Mouse (Mus musculus) liver (tissue): ENCODE data around the gene Tmem59l.

Source experiments
- DNase-seq: peaks from one replicate; pipeline ENCODE4 v3.0.0-alpha.2; 2020; ENCODE audit warnings: mixed read lengths

Gene Tmem59l

DNA sequence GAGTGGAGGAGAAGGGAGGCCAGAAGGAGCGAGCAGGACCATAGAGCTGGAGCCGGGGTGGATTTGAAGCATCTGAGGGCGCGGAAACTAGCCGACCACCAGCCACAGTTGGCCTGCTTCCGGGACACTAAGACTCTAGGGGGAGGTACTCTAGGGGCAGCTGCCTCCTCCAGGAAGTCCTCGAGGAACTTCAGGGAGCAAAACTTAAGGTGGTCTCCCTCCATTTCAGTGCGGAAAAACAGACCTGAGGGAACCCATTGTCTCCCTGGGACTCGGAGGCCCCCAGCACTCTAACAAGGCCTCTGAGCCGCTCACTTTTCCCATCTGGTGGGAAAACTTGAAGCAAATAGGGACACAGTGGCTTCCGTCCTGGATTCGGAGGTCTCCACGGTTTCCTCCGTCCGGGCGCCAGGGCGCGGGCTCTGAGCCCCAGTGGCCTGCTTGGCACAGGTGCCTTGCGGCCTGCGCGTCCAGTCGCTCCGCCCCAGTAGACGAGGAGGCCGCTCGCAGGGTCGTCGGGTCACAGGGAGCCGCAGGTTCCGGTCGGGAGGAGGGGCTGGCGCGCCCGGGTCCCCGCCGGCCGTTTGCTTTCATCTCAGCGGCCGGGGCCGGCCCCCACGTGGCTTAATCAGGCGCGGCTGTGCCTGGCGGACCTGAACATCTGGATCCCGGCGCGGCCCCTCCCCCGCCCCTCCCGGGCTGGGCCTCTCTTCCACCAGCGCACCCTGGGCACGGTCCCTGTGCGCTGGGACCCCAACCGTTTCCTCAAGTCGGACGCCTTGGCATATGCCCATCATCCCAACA is 1.0 kb upstream of the Tmem59l start:
- peak; percentile 62 for DNase-seq

GRCm38 (mm10) chr8:70486191-70486681 is 922 bp downstream of the Tmem59l start:
- no peak for DNase-seq

DNA sequence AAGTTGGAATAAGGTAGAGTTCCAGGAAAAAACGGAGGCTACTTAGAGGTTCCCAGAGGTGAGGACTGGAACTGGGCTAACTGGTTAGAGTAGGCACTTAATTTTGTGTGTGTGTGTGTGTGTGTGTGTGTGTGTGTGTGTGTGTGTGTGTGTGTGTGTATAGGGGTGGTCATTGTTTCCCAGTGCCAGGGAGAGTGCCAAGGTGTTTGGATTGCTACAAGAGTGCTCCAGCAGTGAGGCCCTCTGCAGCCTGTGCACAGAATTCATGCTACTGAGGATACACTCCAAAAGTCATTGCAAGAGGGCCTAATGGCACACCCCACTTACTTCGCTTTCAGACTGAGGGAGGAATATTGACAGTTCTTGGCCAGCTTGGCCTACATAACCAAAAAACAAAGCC is 4.2 kb downstream of the Tmem59l start:
- DNase-seq: no peak

GRCm38 (mm10) chr8:70481908-70482307 is 5.2 kb downstream of the Tmem59l start:
- DNase-seq: no peak

DNA sequence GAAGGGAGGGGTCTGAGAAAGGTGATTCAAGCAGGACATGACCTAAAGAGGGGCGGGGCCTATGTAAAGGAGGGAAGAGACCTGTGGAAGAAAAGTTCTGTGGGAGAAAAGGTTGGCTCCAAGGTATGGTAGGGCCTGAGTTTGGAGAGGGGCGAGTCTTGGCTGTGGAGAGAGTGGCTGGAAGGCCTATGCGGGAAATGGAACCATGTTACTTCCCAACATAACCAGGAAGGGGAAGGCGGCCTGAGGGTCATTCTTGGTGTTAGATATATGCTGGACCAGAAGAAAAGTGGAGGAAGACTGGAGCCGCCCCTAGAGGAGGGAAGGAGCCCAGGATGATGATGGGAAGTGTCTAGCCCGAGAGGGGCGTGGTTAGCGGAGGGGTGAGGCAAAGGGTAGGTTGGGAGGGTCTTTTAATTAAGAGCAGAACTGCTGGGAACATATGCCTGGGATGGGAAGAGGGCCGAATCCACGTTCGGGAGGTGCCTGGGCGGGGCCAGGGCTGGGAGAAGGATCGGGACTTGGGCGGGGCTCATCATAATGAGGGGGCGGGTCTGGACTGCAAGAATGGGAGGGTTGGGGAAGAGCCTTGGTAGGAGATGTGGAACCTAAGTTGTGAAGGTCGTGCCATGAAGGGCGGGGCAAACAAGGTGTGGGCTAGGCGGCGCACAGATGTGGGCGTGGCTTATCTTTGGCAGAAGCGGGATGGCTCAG is 9.7 kb downstream of the Tmem59l start:
- peak; percentile 86 for DNase-seq

DNA sequence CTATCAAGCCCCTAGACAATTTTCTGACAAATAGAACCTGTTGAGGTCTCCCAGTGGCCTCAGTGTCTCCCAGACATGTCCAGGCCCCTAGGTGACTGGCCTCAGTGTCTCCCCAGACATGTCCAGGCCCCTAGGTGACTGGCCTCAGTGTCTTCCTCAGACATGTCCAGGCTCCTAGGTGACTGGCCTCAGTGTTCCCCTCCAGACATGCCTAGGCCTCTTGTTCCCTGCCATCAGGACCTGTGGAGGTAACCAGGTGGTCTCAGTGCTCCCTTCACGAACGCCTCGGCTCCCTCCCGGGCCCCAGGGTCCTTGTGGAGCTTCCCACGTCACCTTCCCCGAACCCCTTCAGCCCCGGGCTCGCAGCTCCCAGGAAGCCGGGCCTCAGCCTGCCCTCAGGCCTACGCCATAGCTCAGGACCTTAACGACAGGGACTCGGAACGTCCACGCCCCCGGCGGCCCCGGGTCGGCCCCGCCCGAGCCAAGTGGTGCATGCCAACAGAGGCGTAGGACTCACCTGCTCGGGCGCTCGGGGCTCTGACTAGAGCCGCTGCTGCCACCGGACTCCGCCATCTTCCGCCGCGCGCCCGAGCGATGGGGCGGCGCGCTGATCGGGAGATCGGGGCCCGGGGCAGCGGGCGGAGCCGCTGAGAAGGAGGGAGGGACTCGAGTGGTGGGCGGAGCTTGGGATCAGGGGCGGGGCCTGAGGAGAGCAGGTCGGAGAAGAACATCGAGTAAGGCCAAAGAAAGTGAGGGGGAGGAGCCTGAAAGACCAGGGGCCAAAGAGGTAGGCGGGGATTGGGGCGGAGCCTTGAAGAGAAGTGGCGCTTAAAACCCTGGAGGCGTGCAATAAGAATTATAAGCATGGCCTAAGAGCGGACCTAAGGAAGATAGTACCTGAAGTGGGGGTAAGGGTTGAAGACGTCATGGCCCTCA is 10.6 kb downstream of the Tmem59l start, which contains the start of gene Klhl26:
Gene Klhl26 (minus strand): TSS at position 636 of the 936 bp plus-strand sequence.
- DNase-seq: peak; percentile 99

DNA sequence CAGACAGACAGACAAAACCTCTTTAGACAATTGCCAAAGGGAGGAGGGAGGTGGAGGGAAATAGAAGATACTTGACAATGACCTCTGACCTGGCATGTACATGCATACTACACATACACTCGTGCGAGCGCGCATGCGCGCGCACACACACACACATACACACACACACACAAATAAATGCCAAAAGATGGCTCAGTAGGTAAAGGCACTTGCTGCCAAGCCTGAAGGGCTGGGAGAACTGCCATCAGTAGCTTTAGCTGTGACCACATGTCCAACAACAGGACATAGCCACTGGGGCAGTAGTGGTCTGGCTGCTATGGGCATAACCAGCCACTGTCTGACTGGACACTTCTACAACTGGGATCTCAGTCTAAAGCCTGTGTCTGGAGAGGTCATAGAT is 15.3 kb downstream of the Tmem59l start:
- no peak for DNase-seq

- no peak for DNase-seq
These were observed 17.2 kb downstream of the Tmem59l start for GRCm38 (mm10) chr8:70469938-70470337.

DNA sequence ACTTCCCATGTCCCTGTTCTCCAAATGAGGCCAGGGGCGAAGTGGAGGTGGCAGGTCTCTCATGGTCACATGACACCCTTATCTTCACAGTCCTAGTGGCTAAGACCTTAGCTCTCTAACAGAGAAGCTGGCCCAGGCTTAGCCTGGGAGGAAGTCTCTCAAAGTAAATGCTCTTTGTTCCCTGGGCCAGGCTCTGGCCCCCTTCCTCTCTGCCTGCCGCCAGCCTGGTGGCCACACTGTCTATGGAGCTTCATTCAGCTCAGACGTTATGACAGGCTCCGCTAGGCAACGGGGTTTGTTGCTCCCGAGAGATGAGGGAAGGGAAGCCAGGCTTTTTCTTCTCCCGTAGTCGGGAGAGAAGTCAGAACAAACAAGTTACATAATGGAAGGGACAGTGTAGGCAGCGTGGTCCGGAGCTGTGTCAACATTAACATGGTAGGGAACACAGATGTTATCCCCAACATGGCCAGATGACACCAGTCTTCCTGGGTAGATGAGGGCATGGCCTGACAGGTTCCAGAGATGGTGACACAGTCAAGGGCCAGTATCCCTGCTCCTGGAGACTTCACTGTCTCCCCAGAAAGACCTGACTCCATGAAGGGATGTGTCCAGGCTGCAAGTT is 17.8 kb downstream of the Tmem59l start:
- no peak for DNase-seq

GRCm38 (mm10) chr8:70468733-70469132 is 18.4 kb downstream of the Tmem59l start:
- no peak for DNase-seq

DNA sequence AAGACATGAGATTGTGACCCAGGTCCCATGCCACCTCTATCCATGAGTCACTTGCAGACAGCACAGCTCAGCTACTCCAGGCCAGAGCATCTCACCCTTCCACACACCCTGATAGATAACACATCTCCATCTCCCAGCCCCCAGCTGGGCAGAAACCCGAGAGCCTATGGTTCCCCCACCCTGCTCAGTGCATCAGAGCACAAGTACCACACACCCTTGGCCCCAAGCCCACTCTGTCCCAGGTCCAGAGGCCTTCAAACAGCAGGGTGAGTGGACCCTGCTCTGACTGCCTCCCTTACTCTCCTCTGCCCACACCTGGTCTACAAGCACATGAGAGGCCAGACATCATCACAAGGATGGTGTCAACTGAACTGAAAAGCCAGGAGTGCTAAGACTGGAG is 19.3 kb downstream of the Tmem59l start:
- no peak for DNase-seq

GRCm38 (mm10) chr8:70467229-70467725 is 19.9 kb downstream of the Tmem59l start:
- DNase-seq: no peak

- no peak for DNase-seq
These were observed 20.4 kb downstream of the Tmem59l start for GRCm38 (mm10) chr8:70466771-70467170.

DNA sequence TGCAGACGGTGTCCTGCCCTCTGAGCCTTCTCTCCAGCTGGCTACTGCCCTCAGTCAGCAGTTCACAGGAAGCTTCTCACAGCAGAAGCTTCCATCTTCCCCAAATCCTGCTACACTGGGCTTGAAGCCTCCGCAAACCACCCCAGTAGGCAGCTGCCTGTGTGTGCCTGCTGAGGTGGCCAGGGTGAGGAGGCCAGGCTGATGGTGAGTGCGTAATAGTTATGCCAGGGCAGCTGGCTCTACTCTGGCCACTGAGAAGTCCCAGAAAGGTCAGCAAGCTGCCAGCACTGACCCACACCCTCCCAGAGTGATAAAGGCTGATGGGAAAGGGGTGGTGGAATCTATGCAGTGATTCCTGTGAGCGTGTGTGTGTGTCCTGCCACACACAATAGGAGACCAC is 20.9 kb downstream of the Tmem59l start:
- DNase-seq: no peak

DNA sequence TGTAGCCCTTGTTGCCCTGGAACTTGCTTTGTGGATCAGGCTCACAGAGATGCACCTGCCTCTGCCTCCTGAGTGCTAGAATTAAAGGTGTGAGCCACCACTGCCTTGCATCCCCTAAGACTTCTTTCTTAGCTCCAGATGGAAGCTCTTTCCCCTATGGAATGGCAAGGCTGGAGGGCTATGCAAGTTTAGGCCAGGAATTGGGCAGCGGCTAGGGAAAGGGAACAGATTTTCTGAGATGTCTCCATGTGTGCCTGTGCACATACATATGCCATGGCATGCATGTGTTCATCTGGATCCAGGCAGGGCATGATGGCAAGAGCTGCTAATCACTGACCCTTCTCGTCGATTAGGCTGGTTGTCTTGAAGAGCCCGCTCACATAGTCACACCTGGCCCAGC is 21.5 kb downstream of the Tmem59l start:
- DNase-seq: no peak

- no peak for DNase-seq
These were observed 23.0 kb downstream of the Tmem59l start for GRCm38 (mm10) chr8:70464162-70464561.

GRCm38 (mm10) chr8:70463306-70463705 is 23.9 kb downstream of the Tmem59l start:
- DNase-seq: no peak

- no peak for DNase-seq
These were observed 24.7 kb downstream of the Tmem59l start for GRCm38 (mm10) chr8:70462516-70462813.

DNA sequence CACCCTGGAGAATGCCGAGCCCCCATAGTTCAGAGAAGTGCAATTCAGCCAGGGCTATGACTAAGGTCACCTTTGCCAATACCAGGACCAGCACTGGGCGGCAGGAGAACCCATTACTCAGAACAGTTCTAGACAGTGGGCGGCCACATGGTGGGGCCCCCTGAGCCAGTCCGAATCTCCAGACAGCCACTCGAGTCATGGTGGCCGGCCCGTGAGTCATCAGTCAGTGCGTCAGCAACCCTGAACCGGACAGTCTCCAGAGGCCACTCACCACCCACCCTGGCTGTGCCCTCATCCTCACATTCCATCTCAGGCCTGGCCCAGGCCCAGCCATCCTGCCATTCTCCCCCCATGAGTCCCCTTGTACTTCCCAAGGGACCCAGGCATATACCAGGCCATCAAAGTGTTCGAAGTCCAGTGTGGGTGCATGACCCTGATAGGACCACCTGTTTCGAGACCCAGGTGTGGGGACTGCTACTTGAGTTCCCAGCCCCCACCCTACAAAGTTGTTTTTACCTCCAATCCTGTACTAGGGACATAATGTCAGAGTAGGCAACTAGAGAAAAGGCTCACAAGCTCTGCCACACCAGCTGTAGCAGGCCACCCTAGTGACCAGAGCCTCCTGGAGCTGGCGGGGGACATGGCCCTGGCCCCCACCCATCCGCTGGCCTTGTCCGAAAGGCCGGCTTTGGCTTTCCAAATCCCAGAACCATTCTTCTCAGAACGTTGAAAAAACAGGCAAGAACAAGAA is 25.2 kb downstream of the Tmem59l start:
- DNase-seq: no peak

GRCm38 (mm10) chr8:70460606-70461005 is 26.6 kb downstream of the Tmem59l start:
- DNase-seq: no peak

- DNase-seq: no peak
These were observed 27.0 kb downstream of the Tmem59l start for GRCm38 (mm10) chr8:70460199-70460598.

DNA sequence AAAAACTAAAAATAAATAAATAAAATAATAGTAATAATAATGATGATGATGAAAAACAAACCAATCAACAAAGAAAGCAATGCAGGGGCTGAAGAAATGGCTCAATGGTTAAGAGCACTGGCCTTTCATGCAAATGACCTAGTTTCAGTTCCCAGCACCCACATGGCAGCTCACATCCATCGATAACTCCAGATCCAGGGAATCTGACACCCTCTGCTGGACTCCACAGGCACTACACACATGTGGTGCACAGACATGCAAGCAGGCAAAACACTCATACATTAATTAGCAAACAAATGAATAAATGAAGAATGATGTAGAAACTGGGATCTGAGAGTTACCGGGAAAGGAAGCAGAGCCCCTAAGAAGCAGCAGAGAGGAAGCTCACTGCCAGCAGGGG is 27.5 kb downstream of the Tmem59l start:
- no peak for DNase-seq
